Mouse (Mus musculus): Measurements from ENCODE around the gene Slc51a.

Gene Slc51a

GRCm38 (mm10) chr16:32487234-32488111 lies at the start of gene Slc51a:
Gene Slc51a (minus strand): TSS chr16:32487879.
- no peak for DNase-seq (ENCODE audit: low spot score)

- no peak for DNase-seq (ENCODE audit: low spot score)
Observed at GRCm38 (mm10) chr16:32535157-32535751, 47.6 kb upstream of the Slc51a start.

- no peak for DNase-seq (ENCODE audit: low spot score)
Observed at GRCm38 (mm10) chr16:32532878-32533826, 45.5 kb upstream of the Slc51a start.

- DNase-seq (ENCODE audit: low spot score), result no peak
Observed at GRCm38 (mm10) chr16:32526906-32527305, 39.2 kb upstream of the Slc51a start.

DNA sequence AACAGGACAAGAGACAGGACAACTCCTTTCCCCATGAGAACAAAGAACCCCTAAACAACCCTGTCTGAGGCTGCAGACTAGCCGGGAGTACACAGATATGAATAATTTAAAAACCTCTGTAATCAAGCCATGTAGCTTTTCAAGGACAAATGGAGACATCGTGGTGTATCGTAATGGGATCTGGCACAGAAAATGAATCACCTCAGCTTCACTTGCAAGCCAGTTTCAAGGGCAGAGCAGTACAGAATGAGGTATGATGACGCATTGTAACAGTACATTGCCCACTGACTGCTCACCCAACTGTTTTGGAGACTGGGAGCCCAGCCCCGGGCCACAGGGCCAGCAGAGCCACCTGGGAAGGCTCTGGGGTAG lies 36.6 kb upstream of the Slc51a start:
- DNase-seq (ENCODE audit: low spot score), result no peak

GRCm38 (mm10) chr16:32523462-32524243 lies 36.0 kb upstream of the Slc51a start:
- no peak for DNase-seq (ENCODE audit: low spot score)

DNA sequence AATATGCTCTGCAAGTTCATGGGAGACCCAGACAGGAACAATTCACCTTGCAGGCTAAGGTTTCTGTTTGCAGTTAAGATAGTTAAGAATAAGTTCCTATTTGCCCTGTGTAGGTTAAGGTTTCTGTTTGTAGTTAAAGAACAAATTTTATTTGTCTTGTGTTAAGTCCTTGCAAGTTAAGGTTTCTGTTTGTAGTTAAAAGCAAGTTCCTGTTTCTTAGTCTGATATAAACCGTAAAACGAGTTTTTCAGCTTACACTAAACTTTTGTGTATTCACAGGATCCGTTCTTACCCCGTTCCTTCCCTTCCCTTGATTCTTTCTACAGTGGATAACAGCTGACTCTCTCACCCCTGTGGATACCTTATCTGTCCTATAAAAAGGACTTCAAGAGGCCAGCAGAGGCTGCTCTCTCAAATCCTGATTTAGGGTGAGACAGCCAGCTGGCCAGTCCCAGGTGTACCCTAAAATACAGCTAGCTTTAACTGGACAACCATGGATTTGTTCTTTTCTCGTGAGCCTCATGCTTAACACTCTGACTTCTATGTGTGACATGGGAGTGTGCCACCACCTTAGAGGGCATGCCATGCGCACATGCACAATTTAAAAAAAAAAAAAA lies 35.0 kb upstream of the Slc51a start:
- DNase-seq (ENCODE audit: low spot score), result no peak

DNA sequence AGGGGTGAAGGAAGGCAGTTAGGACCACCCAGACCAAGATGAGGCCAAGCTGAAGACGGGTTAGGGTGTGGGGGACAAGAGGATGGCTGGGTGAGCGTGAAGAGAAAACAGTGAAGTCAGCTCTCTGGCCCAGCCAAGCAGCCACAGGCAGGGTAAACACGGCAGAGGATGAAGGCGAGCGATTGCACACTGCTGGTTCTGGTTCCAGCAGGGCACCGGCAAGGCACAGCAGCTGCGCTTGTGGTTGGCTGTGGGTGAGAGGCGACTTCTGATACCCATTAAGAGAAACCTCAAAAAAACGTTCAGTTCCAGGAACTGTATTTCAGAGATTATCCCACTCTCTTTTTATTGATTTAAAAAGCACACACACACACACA lies 32.7 kb upstream of the Slc51a start:
- DNase-seq (ENCODE audit: low spot score), result no peak

- DNase-seq (ENCODE audit: low spot score), result no peak
Observed at GRCm38 (mm10) chr16:32519656-32520371, 32.1 kb upstream of the Slc51a start.

GRCm38 (mm10) chr16:32517785-32518481 lies 30.3 kb upstream of the Slc51a start:
- no peak for DNase-seq (ENCODE audit: low spot score)

DNA sequence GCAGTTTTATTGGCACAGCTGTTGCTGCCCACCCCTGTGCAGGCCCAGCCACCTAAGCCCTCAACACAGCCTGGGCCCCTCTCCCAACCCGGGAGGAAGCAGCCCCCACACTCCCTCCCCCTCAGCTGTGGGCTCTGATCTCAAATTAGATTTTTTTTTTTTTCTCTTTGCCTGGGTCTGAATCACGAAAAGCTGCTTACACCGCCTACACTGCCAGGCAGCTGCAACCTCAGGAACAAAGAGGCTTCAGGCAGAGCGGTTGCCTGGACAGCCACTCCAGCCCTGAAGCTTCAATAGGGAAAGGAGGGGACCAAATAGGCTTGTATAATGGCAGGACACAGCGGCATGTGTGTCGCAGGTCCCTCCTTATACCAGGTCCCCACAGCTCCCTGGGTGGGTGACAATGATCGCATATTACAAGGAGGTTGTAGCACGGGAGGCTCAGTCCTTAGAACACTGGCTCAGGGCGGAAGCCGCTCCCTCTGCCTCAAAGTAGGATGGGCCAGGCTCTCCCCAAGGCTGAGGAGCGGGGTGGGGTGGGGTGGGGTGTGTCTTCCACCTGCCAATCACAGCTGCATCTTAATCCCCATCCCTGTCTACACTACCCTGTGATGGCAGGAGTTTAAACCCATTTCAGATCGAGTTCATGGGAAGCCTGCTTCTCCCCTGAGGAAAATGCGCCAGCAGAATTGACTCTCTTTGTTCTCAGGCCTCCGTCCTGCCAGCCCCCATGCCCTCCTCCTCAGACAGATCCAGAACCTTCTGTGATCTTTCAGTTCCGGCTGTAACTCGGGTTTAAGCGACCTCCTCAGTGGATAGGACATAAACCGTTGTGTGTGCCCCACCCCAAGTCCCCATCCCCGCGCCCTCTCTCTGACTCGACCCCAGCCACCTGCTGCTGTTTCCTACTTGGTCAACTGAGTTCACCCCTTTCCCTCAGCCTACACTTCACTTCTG lies 28.6 kb upstream of the Slc51a start:
- peak; percentile 79 for DNase-seq (ENCODE audit: low spot score)

- DNase-seq (ENCODE audit: low spot score), result no peak
Observed at GRCm38 (mm10) chr16:32513948-32514347, 26.3 kb upstream of the Slc51a start.

- no peak for DNase-seq (ENCODE audit: low spot score)
Observed at GRCm38 (mm10) chr16:32513401-32513800, 25.7 kb upstream of the Slc51a start.

- no peak for DNase-seq (ENCODE audit: low spot score)
Observed at GRCm38 (mm10) chr16:32512921-32513320, 25.2 kb upstream of the Slc51a start.

DNA sequence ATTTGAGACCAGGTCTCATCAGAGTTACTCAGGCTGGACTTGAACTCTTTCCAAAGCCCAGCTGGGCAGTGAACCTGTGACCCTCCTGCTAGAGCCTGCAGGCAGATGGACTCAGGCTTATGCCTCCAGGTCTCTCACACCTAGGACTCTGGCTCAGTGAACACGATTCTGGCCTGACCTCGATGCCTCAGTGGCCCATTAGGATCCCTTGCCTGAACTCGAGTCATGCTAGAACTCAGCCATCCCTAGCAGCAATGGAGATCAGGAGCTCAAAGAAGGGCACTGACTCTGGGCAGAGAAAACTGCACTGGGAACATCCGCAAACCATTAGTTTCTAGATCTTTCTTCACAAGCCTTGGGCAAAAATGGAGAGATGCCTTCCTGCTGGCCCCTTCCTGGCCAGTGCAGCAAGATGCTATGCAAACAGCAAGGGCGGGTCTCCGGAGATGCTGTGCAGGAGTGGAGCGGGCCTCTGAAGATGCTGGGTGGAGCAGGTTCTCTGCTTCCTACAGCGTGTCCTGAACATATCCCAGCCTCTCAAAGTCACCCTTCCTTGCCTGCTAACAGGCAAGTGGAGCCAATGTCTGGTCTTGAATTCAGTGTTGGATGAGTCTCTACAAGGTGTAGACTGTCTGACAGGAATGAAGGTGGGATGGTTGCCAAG lies 24.3 kb upstream of the Slc51a start:
- no peak for DNase-seq (ENCODE audit: low spot score)

GRCm38 (mm10) chr16:32511338-32511734 lies 23.7 kb upstream of the Slc51a start:
- DNase-seq (ENCODE audit: low spot score), result no peak

DNA sequence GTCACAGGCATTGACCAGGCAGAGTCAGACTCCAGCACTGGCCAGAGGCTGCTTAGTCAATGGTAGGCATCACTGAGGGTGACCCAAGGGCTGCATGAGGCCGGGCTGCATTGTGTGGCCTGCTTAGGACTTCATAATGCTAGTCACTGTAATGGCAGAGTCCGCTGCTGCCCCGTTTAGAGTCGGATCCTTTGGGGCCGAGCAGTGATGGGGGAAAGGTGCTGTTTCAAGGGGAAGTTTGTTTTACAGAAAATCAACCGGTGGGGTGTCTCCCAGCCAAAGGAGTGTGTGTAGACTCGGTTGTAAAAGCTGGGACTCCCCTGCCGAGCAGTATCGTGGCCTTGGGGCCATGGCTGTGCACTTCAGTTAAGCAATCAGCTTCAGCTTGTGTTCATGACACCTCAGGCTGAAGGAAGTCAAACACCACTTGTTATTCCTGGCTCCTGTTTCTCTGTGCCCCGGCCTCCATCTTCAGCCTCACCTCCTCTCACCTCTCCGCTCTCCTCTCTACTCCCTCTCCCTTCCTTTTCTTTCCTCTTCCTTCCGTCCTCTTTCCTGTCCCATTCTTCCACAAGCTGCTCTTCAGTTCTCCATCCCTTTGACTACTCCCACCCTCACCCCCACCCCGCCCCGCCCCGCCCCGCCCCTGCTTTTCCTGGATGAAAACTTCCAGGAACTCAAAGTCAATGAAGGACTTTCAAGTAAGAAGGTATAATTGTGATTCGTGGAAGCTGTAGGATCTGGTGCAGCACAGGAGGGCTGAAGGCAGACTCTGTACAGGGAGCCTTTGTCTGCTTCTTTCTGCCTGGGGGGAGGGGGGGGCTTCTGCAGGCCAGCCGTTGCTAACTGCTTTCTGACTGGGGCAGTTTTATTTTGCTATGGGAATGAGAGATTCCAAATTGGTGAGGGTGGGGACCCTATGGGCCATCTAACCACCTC lies 23.0 kb upstream of the Slc51a start:
- no peak for DNase-seq (ENCODE audit: low spot score)

Data from layer of hippocampus, adult 11-12 months (tissue).